Mouse (Mus musculus): ENCODE results near the gene Fam162a. TPM values are rescaled to one million over a fixed set of nuclear protein-coding genes. Genes with fewer than 3 reads are reported as not detected.
"Not testable (repeated sequence)": the region's sequence is repeated elsewhere in the genome, so short reads cannot be mapped to it uniquely, and the experiment has no call there.

Fam162a gene
- polyA plus RNA-seq, 1 experiment = 94.6 TPM

DNA sequence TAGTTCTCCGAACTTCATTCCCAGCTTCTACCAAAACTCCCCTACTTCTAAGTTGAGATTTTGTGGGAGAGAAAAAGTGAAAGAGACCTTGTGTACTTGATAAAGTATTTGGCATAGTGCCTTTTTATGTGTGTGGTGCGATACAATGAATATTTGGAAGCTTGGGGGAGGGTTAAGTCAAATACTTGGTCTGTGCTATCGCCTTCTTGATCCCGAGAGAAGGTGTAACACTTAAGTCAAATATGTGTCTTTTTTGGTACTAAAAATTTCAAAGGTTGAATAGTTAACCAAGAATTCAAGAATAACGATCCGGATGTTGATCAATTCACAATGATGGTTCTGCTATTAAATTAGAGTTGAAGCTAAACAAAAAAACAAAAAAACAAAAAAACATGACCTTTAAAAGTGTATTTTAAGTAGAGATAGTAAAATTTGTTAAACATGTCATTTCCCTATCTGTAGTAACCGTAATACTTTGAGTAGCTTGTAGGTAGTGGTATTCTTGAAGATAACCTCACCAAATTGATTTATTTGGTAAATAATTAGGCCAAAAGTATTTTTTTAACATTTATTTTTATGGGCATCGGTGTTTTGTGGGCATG lies 1.1 kb upstream of the Fam162a start:
- Histone ChIP-seq H3K4me1 (ENCODE audit: control insufficient read depth, insufficient read depth, low read length) (no peaks in the 10 kb centered on the region), H3K4me3 (ENCODE audit: insufficient read depth, low read depth, low read length) (peak overlapping the region; percentile 71), H3K27ac (ENCODE audit: insufficient read depth, low read depth, low read length) (peak overlapping the region; percentile 98), H3K36me3 (ENCODE audit: control insufficient read depth, insufficient read depth, low read length) (no peaks in the 10 kb centered on the region), H3K27me3 (replicated peaks; ENCODE audit: control insufficient read depth, insufficient read depth, low read length) (no peaks in the 10 kb centered on the region)
- DNase-seq = no peak
- WGBS = 26% methylated on average over 8 of the region's 8 CpGs
- TF ChIP-seq CTCF (conservative IDR thresholded peaks at IDR 0.05; ENCODE audit: insufficient read depth, insufficient read length, low read depth, low read length) (no peak), POLR2A (IDR thresholded peaks at IDR 0.05; ENCODE audit: low read depth, low read length) (no peak)

GRCm38 (mm10) chr16:36071071-36071449 lies 334 bp downstream of the Fam162a start:
- Histone ChIP-seq H3K36me3 (ENCODE audit: control insufficient read depth, insufficient read depth, low read length) (no peaks in the 10 kb centered on the region), H3K27ac (ENCODE audit: insufficient read depth, low read depth, low read length) (peak overlapping the region; percentile 68), H3K4me3 (ENCODE audit: insufficient read depth, low read depth, low read length) (peak overlapping the region; percentile 71), H3K4me1 (ENCODE audit: control insufficient read depth, insufficient read depth, low read length) (no peaks in the 10 kb centered on the region; the same call in 1 of the 2 replicates), H3K27me3 (replicated peaks; ENCODE audit: control insufficient read depth, insufficient read depth, low read length) (no peaks in the 10 kb centered on the region)
- no peak for DNase-seq
- WGBS = under 1% methylated on average over 16 of the region's 16 CpGs
- TF ChIP-seq POLR2A (IDR thresholded peaks at IDR 0.05; ENCODE audit: low read depth, low read length) = no peak
- no peak for TF ChIP-seq CTCF (conservative IDR thresholded peaks at IDR 0.05; ENCODE audit: insufficient read depth, insufficient read length, low read depth, low read length)

DNA sequence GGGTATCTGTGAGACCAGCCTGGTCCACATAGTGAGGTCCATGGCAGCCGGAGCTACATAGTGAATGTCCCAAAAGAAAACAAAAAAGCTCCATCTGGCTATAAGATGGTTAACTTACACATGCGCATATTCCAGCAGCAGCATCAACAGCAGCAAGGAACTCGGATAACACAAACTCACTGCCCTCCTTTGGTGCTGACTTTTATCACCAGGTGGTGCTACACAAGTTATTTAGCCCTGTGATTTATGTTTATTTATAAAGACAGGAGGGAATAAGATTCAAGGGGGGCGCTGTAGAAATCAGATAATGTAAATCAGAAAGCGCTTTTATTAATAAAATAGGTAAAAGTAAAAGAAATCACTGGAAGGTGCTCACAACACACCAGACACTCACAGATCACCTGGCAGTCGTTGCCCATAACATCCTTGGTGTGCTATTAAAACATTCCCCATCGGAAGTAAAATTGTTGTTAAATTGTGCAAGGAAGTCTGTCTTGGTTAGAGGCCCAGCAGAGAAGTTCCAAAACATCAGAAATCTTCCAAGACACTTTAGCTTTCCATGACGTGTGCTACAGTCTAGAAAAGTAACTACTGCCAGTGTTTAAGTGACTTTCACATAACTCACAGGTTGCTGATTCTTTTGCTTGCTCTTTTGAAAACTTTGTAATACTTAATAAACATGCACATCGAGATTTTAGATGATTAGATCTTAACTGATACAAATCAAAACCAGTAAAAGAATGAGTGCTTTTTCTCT lies 1.4 kb downstream of the Fam162a start:
- WGBS = 25% methylated on average over 9 of the region's 9 CpGs
- peaks cover 2% of the 10 kb centered on the region; the same call in 1 of the 2 replicates for H3K4me1 ChIP-seq (ENCODE audit: control insufficient read depth, insufficient read depth, low read length)

DNA sequence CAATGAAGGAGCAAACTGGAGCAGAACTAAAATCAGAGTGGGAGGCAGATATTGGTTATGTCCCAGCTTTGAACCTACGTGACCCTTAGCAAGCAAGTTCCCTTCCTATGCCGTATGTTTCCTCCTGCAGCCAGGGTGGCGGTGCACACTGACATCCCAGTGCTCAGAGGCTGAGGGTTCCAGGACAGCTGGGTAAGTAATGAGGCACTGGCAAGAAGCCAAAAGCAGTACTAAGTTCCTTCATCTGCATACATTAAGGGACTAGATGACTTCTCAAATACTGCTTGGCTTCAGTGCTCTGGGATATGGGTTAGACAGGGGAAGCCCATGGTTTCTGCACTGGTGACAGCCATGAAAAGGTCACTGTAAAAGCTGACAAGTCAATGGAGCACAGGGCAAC lies 3.0 kb downstream of the Fam162a start:
- no peak for TF ChIP-seq CTCF (conservative IDR thresholded peaks at IDR 0.05; ENCODE audit: insufficient read depth, insufficient read length, low read depth, low read length)
- no peak for TF ChIP-seq POLR2A (IDR thresholded peaks at IDR 0.05; ENCODE audit: low read depth, low read length)
- WGBS = 61% methylated on average over 3 of the region's 3 CpGs
- DNase-seq = no peak
- Histone ChIP-seq H3K27ac (ENCODE audit: insufficient read depth, low read depth, low read length) (no peak overlapping the region), H3K4me3 (ENCODE audit: insufficient read depth, low read depth, low read length) (no peak overlapping the region), H3K27me3 (replicated peaks; ENCODE audit: control insufficient read depth, insufficient read depth, low read length) (no peaks in the 10 kb centered on the region), H3K36me3 (ENCODE audit: control insufficient read depth, insufficient read depth, low read length) (no peaks in the 10 kb centered on the region), H3K4me1 (ENCODE audit: control insufficient read depth, insufficient read depth, low read length) (peaks cover 2% of the 10 kb centered on the region; the same call in 1 of the 2 replicates)

More for the DNA sequence above, 1.4 kb downstream of the Fam162a start:
- DNase-seq = no peak
- no peak overlapping the region; the same call in 1 of the 2 replicates for H3K4me3 ChIP-seq (ENCODE audit: insufficient read depth, low read depth, low read length)
- H3K27ac ChIP-seq (ENCODE audit: insufficient read depth, low read depth, low read length) = no peak overlapping the region
- H3K36me3 ChIP-seq (ENCODE audit: control insufficient read depth, insufficient read depth, low read length) = no peaks in the 10 kb centered on the region
- TF ChIP-seq POLR2A (IDR thresholded peaks at IDR 0.05; ENCODE audit: low read depth, low read length) (no peak), CTCF (conservative IDR thresholded peaks at IDR 0.05; ENCODE audit: insufficient read depth, insufficient read length, low read depth, low read length) (no peak)
- H3K27me3 ChIP-seq (replicated peaks; ENCODE audit: control insufficient read depth, insufficient read depth, low read length) = no peaks in the 10 kb centered on the region

DNA sequence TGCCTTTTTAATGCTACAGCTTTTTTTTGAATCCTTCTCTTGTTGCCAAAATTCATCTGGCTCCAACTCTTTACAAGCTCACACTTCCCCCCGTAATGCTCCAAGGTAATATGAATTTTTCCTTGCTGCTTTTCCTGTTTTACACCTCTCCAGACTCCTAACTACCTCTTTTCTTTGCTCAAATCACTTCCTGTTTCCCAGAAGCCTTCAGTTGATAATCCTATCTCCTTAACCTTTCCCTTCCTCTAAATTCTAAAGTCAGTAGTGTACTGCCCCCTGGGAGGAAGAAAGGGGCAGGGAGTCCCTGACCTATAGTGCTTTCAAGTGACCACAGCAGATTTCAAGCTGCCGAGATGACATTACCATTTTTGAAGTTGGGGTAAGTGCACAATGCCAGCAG lies 3.7 kb downstream of the Fam162a start:
- Histone ChIP-seq H3K27ac (ENCODE audit: insufficient read depth, low read depth, low read length) (no peak overlapping the region), H3K27me3 (replicated peaks; ENCODE audit: control insufficient read depth, insufficient read depth, low read length) (no peaks in the 10 kb centered on the region), H3K4me1 (ENCODE audit: control insufficient read depth, insufficient read depth, low read length) (peaks cover 2% of the 10 kb centered on the region; the same call in 1 of the 2 replicates), H3K36me3 (ENCODE audit: control insufficient read depth, insufficient read depth, low read length) (no peaks in the 10 kb centered on the region), H3K4me3 (ENCODE audit: insufficient read depth, low read depth, low read length) (no peak overlapping the region)
- 52% methylated on average over 2 of the region's 2 CpGs for WGBS
- DNase-seq = no peak
- TF ChIP-seq CTCF (conservative IDR thresholded peaks at IDR 0.05; ENCODE audit: insufficient read depth, insufficient read length, low read depth, low read length) (no peak), POLR2A (IDR thresholded peaks at IDR 0.05; ENCODE audit: low read depth, low read length) (no peak)

DNA sequence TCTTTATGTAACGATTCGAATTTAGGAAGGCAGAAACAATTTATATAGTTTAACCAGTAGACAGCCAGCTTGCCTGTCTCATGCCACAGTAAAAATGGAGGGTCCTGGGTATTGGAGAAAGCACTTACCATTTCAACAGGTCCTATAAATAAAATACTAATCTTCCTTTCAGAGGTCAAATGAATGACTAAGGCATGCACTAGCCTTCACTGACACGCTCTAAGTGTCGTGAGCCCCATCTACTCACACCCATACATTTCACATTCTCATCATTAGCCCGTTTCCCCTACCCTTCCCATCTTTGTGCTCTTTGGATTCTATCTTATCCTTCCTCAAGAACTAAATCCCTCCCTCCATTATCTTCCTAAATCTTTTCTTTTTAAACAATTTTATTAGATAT lies 6.5 kb downstream of the Fam162a start:
- no peaks in the 10 kb centered on the region for H3K36me3 ChIP-seq (ENCODE audit: control insufficient read depth, insufficient read depth, low read length)
- no peak overlapping the region for H3K27ac ChIP-seq (ENCODE audit: insufficient read depth, low read depth, low read length)
- no peak for TF ChIP-seq CTCF (conservative IDR thresholded peaks at IDR 0.05; ENCODE audit: insufficient read depth, insufficient read length, low read depth, low read length)
- peaks cover 2% of the 10 kb centered on the region; the same call in 1 of the 2 replicates for H3K4me1 ChIP-seq (ENCODE audit: control insufficient read depth, insufficient read depth, low read length)
- 83% methylated on average over 5 of the region's 5 CpGs for WGBS
- no peak for DNase-seq
- H3K27me3 ChIP-seq (replicated peaks; ENCODE audit: control insufficient read depth, insufficient read depth, low read length) = no peaks in the 10 kb centered on the region
- H3K4me3 ChIP-seq (ENCODE audit: insufficient read depth, low read depth, low read length) = no peak overlapping the region

DNA sequence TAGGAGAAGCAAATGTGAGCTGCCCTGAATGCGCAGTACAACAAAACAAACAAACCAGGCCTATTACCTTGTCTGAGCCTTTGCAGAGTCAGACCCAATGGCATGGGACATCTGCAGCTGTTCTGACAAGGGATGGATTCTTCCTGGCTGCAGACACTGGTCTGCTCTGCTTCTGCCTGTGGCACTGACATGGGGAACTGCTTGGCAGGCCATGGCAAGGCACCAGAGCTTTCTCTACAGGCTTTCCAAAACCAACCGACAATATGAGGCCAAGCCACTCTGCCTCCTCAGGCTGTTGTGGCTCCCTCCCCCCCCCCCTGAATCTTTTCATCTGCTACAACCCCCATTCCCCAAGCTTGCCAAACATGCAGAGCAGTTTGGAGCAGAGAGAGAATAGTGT lies 8.1 kb downstream of the Fam162a start:
- no peak for DNase-seq
- 70% methylated on average over 2 of the region's 2 CpGs for WGBS
- H3K27ac ChIP-seq (ENCODE audit: insufficient read depth, low read depth, low read length) = no peak overlapping the region
- H3K4me3 ChIP-seq (ENCODE audit: insufficient read depth, low read depth, low read length) = no peak overlapping the region
- TF ChIP-seq POLR2A (IDR thresholded peaks at IDR 0.05; ENCODE audit: low read depth, low read length) (no peak), CTCF (conservative IDR thresholded peaks at IDR 0.05; ENCODE audit: insufficient read depth, insufficient read length, low read depth, low read length) (no peak)
- H3K4me1 ChIP-seq (ENCODE audit: control insufficient read depth, insufficient read depth, low read length) = peaks cover 2% of the 10 kb centered on the region; the same call in 1 of the 2 replicates
- H3K27me3 ChIP-seq (replicated peaks; ENCODE audit: control insufficient read depth, insufficient read depth, low read length) = no peaks in the 10 kb centered on the region
- H3K36me3 ChIP-seq (ENCODE audit: control insufficient read depth, insufficient read depth, low read length) = no peaks in the 10 kb centered on the region

GRCm38 (mm10) chr16:36062534-36062933 lies 8.9 kb downstream of the Fam162a start:
- not testable (repeated sequence) for H3K4me1 ChIP-seq (ENCODE audit: control insufficient read depth, insufficient read depth, low read length); H3K36me3 ChIP-seq (ENCODE audit: control insufficient read depth, insufficient read depth, low read length); H3K27ac ChIP-seq (ENCODE audit: insufficient read depth, low read depth, low read length); DNase-seq; H3K4me3 ChIP-seq (ENCODE audit: insufficient read depth, low read depth, low read length); H3K27me3 ChIP-seq (replicated peaks; ENCODE audit: control insufficient read depth, insufficient read depth, low read length)
- 91% methylated on average over 1 of the region's 1 CpGs for WGBS
